Mouse (Mus musculus): ENCODE results near the gene Gm20388. TPM values are rescaled to one million over a fixed set of nuclear protein-coding genes. Genes with fewer than 3 reads are reported as not detected.

Gene Gm20388
- total RNA-seq, 2 experiments from 2014 or later: 1.3 to 8.5 TPM

DNA sequence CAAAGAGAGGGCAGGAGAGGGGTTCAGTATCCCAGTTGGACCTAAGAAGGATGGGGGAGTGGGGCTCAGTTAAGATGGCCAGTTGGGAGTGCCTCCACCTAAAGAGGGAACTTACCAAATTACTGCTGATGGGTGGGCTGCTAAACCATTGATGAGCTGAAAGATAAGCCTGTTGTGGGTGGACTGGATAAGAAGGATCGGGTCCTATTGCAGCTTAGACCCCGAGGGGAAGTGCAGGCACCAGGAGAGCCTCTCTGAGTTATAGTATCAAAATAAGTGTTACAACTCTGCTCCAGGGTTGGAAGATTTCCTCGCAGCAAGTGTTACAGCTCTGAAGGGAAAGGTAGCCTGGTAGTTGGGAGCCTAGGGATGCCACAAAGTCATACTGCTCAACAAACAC lies 2933.5 kb downstream of the Gm20388 start:
- DNase-seq (ENCODE audit: low spot score in 2 of 2): no peak

DNA sequence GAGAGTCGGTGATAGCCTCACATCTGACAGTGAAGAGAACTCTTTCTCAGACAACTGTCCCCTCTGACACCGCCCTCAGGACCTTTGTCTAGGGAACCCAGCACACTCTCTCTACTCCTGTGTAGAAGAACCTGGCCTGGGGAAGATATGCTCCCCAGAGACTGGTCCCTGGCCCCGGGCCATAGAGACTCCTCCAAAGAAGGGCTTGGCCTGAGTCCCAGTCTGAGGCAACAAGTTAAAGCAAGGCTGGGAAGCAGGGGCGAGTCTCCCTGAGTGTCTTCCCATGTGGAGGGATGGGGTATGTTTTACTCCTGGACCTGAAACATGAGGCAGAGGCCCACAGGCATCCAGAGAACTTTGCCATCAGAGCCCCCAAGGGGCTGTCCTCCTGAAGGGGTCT lies 2935.0 kb downstream of the Gm20388 start:
- DNase-seq (ENCODE audit: low spot score in 2 of 2): no peak

- DNase-seq (ENCODE audit: low spot score in 2 of 2): no peak
Measured at GRCm38 (mm10) chr8:122847829-122848561, 2937.4 kb downstream of the Gm20388 start, which contains the start of gene Cdh15. Gene Cdh15 (plus strand): TSS chr8:122847966.

DNA sequence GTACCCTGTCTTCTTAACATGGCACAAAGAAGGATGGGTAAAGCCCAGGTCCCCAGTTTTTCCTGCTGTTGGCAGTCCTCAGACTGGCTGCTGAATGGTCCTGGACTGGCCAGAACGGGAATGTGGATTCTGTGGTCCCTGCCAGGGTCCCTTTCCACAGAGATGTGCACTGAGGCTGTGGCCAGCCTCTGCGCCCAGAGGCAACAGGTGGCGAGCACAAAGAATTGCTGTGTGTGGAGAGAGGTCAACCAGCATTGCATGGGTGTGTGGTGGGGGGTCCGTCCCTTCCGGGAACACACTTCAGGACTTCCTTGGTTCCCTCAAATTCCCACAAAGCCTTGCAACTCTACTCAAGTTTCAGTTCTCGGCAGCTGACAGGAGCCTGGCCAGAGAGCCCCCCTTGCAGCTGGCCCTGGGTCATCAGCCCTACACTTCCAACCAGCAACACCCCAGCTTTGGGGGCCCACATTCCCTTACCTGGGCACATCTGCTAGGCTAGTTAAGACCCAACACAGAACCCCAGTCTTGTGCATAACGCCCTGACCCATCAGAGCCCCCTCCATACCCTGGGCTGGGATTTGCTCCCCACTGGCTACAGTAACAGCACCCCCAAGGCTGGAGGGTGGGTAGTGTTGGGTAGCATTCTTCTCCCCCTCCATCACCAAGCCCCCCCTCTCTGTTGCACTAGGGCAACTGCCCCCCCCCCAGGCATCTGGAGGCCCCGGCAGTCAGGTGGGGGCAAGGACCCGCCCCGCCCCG lies 2938.7 kb downstream of the Gm20388 start:
- no peak for DNase-seq (ENCODE audit: low spot score in 2 of 2)

- DNase-seq (ENCODE audit: low spot score in 2 of 2): no peak
Measured at GRCm38 (mm10) chr8:122850641-122851240, 2940.1 kb downstream of the Gm20388 start.

- no peak for DNase-seq (ENCODE audit: low spot score in 2 of 2)
Measured at GRCm38 (mm10) chr8:122851692-122852545, 2941.3 kb downstream of the Gm20388 start.

GRCm38 (mm10) chr8:122852546-122852905 lies 2941.9 kb downstream of the Gm20388 start:
- DNase-seq (ENCODE audit: low spot score in 2 of 2): no peak

GRCm38 (mm10) chr8:122853340-122853771 lies 2942.7 kb downstream of the Gm20388 start:
- no peak for DNase-seq (ENCODE audit: low spot score in 2 of 2)

DNA sequence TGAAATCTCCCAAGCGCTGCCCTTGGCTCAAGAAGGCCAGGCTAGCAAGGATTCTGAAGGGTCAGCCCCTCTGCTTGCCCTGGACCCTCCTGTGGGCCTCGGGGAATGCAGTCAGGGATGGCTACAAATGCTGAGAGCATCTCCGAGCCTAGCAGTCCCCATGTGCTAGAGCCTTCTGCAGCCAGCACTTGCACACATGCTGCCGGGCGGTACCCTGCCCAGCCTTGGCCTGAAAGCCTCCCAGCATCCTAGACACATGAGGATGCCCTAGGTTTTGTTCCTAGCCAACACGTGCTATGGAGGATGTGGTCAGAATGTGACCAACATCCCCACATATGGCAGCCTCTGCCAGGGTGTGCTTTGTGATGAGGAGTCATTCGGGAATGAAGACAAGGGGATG lies 2943.7 kb downstream of the Gm20388 start:
- DNase-seq (ENCODE audit: low spot score in 2 of 2): no peak

GRCm38 (mm10) chr8:122855123-122855522 lies 2944.5 kb downstream of the Gm20388 start:
- DNase-seq (ENCODE audit: low spot score in 2 of 2): no peak

GRCm38 (mm10) chr8:122856288-122856687 lies 2945.6 kb downstream of the Gm20388 start:
- no peak for DNase-seq (ENCODE audit: low spot score in 2 of 2)

DNA sequence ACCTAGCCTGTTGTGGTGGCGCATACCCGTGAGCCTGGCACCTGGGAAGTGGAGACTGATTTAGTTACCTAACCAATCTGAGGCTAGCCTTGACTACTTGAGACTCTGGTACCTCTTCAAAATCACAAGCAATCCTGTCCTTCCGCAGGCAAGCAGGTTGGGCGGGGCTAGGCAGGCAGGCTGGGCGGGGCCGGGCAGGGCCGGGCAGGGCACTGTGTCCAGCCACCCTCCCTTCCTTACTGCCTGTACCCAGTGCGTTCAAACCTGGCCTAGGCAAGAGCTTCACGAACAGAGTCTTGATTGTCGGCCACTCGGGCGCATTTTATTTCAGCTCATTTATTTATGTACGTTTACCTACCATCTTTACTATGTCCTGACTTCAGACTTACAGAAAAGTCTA lies 2949.2 kb downstream of the Gm20388 start:
- DNase-seq (ENCODE audit: low spot score in 2 of 2): no peak

DNA sequence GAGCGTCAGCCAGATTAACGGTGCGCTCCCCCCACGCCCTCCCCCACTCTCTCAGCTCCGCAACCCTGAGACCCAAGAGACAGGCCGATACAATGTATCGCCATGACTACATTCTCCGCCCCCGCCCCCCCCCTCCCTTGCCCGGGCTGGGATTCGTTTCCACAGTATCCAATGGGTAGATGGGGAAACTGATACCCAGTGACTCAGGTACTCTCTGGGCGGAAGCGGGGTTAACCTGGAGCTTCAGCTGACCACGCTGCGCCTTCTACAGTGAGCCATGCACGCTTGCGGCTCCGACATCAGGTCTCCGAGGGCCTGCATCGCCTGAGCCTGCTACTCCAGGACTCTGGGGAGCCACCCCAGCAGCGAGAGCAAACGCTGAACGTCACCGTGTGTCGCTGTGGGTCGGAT lies 2954.1 kb downstream of the Gm20388 start:
- no peak for DNase-seq (ENCODE audit: low spot score in 2 of 2)

- DNase-seq (ENCODE audit: low spot score in 2 of 2): no peak
Measured at GRCm38 (mm10) chr8:122865441-122865840, 2954.8 kb downstream of the Gm20388 start.

GRCm38 (mm10) chr8:122866231-122866630 lies 2955.6 kb downstream of the Gm20388 start:
- no peak for DNase-seq (ENCODE audit: low spot score in 2 of 2)

GRCm38 (mm10) chr8:122867982-122868381 lies 2957.3 kb downstream of the Gm20388 start:
- no peak for DNase-seq (ENCODE audit: low spot score in 2 of 2)

- no peak for DNase-seq (ENCODE audit: low spot score in 2 of 2)
Measured at GRCm38 (mm10) chr8:122870377-122870863, 2959.8 kb downstream of the Gm20388 start.

GRCm38 (mm10) chr8:122871663-122872062 lies 2961.0 kb downstream of the Gm20388 start:
- no peak for DNase-seq (ENCODE audit: low spot score in 2 of 2)

- DNase-seq (ENCODE audit: low spot score in 2 of 2): no peak
Measured at GRCm38 (mm10) chr8:122873171-122873570, 2962.5 kb downstream of the Gm20388 start.

DNA sequence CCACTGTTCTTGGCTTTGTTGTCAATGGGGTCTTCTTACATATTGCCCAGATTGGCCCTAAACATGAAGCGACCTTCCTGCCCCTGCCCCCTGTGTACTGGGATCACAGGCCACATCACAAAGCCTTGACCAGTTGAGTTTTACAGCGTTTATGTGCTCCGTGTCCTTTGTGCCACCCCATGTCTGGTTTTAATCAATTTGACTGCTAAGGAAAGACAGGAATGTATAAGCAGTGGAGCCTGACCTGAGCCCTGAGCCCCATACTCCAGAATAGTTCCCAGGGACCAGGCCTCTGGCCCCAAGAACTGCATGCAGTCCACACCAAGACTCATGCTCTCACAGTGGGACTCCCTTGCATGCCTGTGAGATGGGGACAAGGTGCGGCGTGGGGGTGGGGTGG lies 2964.5 kb downstream of the Gm20388 start:
- DNase-seq (ENCODE audit: low spot score in 2 of 2): no peak

DNA sequence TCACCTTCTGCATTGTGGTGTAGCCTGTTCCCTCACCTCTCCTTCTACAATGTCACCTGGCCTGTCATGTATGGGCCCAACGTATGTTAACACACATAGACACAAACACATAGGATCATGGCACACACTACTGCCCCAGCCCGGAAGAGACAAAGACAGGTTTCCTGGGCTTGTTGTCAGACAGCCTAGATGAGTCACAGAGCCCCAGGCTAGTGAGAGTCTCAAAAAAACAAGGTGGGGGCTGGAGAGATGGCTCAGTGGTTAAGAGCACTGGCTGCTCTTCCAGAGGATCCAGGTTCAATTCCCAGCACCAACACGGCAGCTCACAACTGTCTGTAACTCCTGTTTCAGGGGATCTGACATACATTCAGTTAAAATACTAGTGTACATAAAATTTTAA lies 2967.6 kb downstream of the Gm20388 start:
- DNase-seq (ENCODE audit: low spot score in 2 of 2): no peak

All from adrenal gland, adult 18-20 months (tissue).